Mouse (Mus musculus): Measurements from ENCODE around the gene Caml. TPM values are rescaled to one million over a fixed set of nuclear protein-coding genes. Genes with fewer than 3 reads are reported as not detected.

The Caml gene
- total RNA-seq (2023; ENCODE audit: inconsistent age): 17.3 to 18.7 TPM (median 17.5 TPM) in 4 replicates

GRCm38 (mm10) chr13:55622649-55623541, at the start of gene Caml:
Caml (plus strand) TSS chr13:55623005.

GRCm38 (mm10) chr13:55573432-55573831, 49.4 kb upstream of the Caml start, which contains the start of gene Tmed9:
Tmed9 (plus strand) TSS chr13:55573732.

DNA sequence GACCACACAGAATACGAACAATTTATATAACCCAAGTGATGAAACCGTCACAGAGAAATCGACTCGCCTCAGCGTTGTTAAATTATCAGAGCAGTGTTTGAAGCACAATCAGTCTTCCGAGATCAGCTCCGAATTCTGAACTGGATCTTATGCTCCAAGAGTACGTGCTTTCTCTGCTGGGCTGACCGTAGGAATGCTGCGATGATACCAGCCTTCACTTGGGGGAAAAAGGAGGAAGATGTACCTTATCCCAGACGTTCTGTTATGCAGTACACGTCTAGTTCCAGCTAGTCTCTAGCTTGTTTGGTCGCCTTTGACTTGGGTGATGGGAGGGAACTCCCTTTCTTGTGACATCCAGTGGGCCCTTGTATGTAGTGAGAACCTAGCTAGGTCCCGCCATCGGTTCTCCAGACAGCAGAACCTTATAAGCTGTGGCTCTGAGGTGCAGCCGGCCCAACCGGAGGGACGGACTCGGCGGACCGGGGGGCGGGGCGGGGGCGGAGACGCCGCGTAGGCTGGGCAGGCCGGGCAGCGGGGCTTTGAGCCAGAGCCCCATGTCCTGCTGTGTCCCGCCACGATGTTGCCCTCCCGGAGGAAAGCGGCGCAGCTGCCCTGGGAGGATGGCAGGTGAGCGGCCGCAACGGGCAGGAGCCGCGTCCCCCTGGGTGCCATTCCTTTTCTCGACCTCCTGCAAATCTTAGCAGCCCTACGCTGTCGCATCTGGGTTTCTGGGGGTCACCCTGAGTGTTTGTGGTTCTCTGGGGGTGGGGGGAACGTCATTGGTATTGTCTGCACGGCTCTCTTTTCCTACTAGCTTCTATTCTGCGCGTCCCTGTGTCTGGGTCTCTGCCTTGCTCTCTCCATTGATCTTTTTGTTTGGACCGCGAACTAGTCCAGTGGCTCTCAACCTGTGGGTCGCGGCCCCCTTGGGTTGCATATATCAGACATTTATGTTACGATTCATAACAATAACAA, 23.0 kb upstream of the Caml start, which contains the start of gene B4galt7:
TSS of gene B4galt7 (plus strand) at position 331 of the 975 bp plus-strand sequence.

GRCm38 (mm10) chr13:55634639-55635127, 11.9 kb downstream of the Caml start, which contains the start of gene Ddx46:
Ddx46 (plus strand) TSS chr13:55635027.

Other genes starting within 250 kb of the Caml start
- gene Slc34a1, start 224.8 kb upstream of the Caml start, total RNA-seq (2023; ENCODE audit: inconsistent age): 0.15 to 0.63 TPM (median 0.37 TPM) in 4 replicates
- gene Pfn3, start 207.8 kb upstream of the Caml start, total RNA-seq (2023; ENCODE audit: inconsistent age): not detected in 4 replicates
- 1.6 to 3.1 TPM (median 1.8 TPM) in 4 replicates for gene F12, start 196.2 kb upstream of the Caml start, total RNA-seq (2023; ENCODE audit: inconsistent age)
- 461 to 500 TPM (median 466 TPM) in 4 replicates for gene Grk6, start 177.9 kb upstream of the Caml start, total RNA-seq (2023; ENCODE audit: inconsistent age)
- 32.8 to 35.9 TPM (median 35.6 TPM) in 4 replicates for gene Prr7, start 158.7 kb upstream of the Caml start, total RNA-seq (2023; ENCODE audit: inconsistent age)
- gene Dbn1, start 134.9 kb upstream of the Caml start, total RNA-seq (2023; ENCODE audit: inconsistent age): 0.29 to 0.61 TPM (median 0.48 TPM) in 3 of 4 replicates, not detected in the other
- 23.1 to 32.2 TPM (median 27.2 TPM) in 4 replicates for gene Pdlim7, start 109.3 kb upstream of the Caml start, total RNA-seq (2023; ENCODE audit: inconsistent age)
- gene Dok3, start 93.7 kb upstream of the Caml start, total RNA-seq (2023; ENCODE audit: inconsistent age): 312 to 332 TPM (median 327 TPM) in 4 replicates
- 135 to 156 TPM (median 143 TPM) in 4 replicates for gene Ddx41, start 86.3 kb upstream of the Caml start, total RNA-seq (2023; ENCODE audit: inconsistent age)
- gene Fam193b, start 51.9 kb upstream of the Caml start, total RNA-seq (2023; ENCODE audit: inconsistent age): 144 to 171 TPM (median 151 TPM) in 4 replicates
- 83.2 to 101 TPM (median 86.8 TPM) in 4 replicates for gene Tmed9, start 49.3 kb upstream of the Caml start, total RNA-seq (2023; ENCODE audit: inconsistent age)
- gene B4galt7, start 23.1 kb upstream of the Caml start, total RNA-seq (2023; ENCODE audit: inconsistent age): 22.5 to 24.4 TPM (median 23.2 TPM) in 4 replicates
- 100 to 113 TPM (median 107 TPM) in 4 replicates for gene Ddx46, start 12.0 kb downstream of the Caml start, total RNA-seq (2023; ENCODE audit: inconsistent age)
- 20.4 to 23.3 TPM (median 21.8 TPM) in 4 replicates for gene B230219D22Rik, start 70.1 kb downstream of the Caml start, total RNA-seq (2023; ENCODE audit: inconsistent age)
- gene Txndc15, start 91.6 kb downstream of the Caml start, total RNA-seq (2023; ENCODE audit: inconsistent age): 12.4 to 14.4 TPM (median 13.3 TPM) in 4 replicates
- gene Pcbd2, start 104.4 kb downstream of the Caml start, total RNA-seq (2023; ENCODE audit: inconsistent age): 27.7 to 36.6 TPM (median 31.0 TPM) in 4 replicates
- gene Catsper3, start 161.6 kb downstream of the Caml start, total RNA-seq (2023; ENCODE audit: inconsistent age): not detected in 4 replicates
- not detected in 4 replicates for gene Pitx1, start 213.2 kb downstream of the Caml start, total RNA-seq (2023; ENCODE audit: inconsistent age)

Data from B cell, adult (primary cell).